Mouse (Mus musculus): ENCODE measurements around the gene Scimp. TPM values are rescaled to one million over a fixed set of nuclear protein-coding genes. Genes with fewer than 3 reads are reported as not detected.

The Scimp gene
- polyA plus RNA-seq, 1 experiment from 2014 or later: 1.9 TPM

DNA sequence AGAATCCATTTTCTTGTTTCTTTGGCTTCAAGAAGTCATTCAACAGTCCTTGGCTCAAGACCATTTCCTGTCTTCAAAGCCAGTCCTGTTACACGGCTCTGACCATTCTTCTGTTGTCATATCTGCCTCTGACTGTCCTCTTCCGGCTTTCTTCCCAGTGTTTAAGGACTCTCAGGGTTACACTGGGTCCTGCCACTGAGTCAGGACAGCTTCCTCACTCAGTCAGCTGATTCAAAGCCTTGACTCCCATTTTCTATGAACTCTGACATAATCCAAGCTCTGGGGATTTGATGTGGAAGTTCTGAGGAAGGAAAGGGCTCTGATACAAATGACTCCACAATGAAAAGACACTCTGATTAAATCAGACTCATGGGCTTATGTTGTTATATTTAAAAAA lies 9.5 kb downstream of the Scimp start:
- no peak for TF ChIP-seq CTCF (IDR thresholded peaks at IDR 0.05; ENCODE audit: low read depth)
- no peaks in the 10 kb centered on the region for H3K4me1 ChIP-seq (replicated peaks; ENCODE audit: control insufficient read depth, insufficient read depth, low read length)
- H3K4me3 ChIP-seq (ENCODE audit: low read depth, low read length): no peak overlapping the region
- no peak overlapping the region for H3K27ac ChIP-seq (ENCODE audit: low read depth, low read length)
- no peaks in the 10 kb centered on the region for H3K27me3 ChIP-seq (replicated peaks; ENCODE audit: control insufficient read depth, insufficient read depth, low read length)
- no peak for ATAC-seq
- 78% methylated on average over 2 of the region's 2 CpGs for WGBS
- no peak overlapping the region for H3K9ac ChIP-seq (ENCODE audit: low read depth, low read length)
- no peaks in the 10 kb centered on the region for H3K36me3 ChIP-seq (ENCODE audit: control insufficient read depth, insufficient read depth)
- no peaks in the 10 kb centered on the region for H3K9me3 ChIP-seq (ENCODE audit: control insufficient read depth)
- no peak overlapping the region for H3K4me2 ChIP-seq (replicated peaks; ENCODE audit: low read depth)

DNA sequence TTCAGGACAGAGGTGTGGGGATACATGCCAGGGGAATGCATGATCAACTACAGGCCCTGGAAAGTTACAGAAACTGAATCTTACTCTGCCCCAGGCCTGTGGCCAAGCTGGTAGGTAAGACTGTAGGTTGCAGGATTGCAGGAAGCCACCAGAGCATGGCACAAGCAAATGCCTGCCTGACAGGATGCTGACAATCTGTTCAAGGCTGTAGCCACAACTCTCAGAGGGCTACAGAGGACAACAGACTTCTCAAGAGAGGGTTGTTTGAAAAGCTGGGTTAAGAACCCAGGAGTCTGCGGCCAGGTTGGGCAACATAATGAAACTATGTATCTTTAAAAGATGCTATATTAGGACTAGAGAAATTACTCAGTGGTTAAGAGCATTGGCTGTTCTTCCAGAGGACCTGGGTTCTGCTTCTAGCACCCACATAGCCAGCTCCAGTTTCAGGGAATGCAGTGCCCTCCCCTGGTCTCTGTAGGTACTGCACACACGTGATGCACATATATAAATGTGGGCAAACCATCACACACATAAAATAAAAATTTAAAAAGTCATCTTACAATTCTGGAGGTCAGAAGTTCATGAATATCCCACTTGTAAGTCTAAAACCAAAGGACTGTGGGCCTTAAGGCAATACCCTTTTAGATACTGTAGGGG lies 10.1 kb downstream of the Scimp start:
- no peak for ATAC-seq
- WGBS: 91% methylated on average over 2 of the region's 2 CpGs

GRCm38 (mm10) chr11:70792409-70792808 lies 20.0 kb downstream of the Scimp start:
- no peaks in the 10 kb centered on the region for H3K36me3 ChIP-seq (ENCODE audit: control insufficient read depth, insufficient read depth)
- no peak overlapping the region for H3K27ac ChIP-seq (ENCODE audit: low read depth, low read length)
- no peaks in the 10 kb centered on the region for H3K4me1 ChIP-seq (replicated peaks; ENCODE audit: control insufficient read depth, insufficient read depth, low read length)
- no peak overlapping the region for H3K9ac ChIP-seq (ENCODE audit: low read depth, low read length)
- no peak overlapping the region for H3K4me2 ChIP-seq (replicated peaks; ENCODE audit: low read depth)
- no peaks in the 10 kb centered on the region for H3K9me3 ChIP-seq (ENCODE audit: control insufficient read depth)
- H3K4me3 ChIP-seq (ENCODE audit: low read depth, low read length): no peak overlapping the region
- no peak for ATAC-seq
- no peaks in the 10 kb centered on the region for H3K27me3 ChIP-seq (replicated peaks; ENCODE audit: control insufficient read depth, insufficient read depth, low read length)
- WGBS: 86% methylated on average over 1 of the region's 1 CpGs
- no peak for TF ChIP-seq CTCF (IDR thresholded peaks at IDR 0.05; ENCODE audit: low read depth)

More for the DNA sequence above, 10.1 kb downstream of the Scimp start:
- 0 out of 2 replicates have a peak, but pooled peaks have one; percentile 18 for TF ChIP-seq CTCF (IDR thresholded peaks at IDR 0.05; ENCODE audit: low read depth)
- Histone ChIP-seq H3K27ac (ENCODE audit: low read depth, low read length) (no peak overlapping the region), H3K4me2 (replicated peaks; ENCODE audit: low read depth) (no peak overlapping the region), H3K9me3 (ENCODE audit: control insufficient read depth) (no peaks in the 10 kb centered on the region), H3K27me3 (replicated peaks; ENCODE audit: control insufficient read depth, insufficient read depth, low read length) (no peaks in the 10 kb centered on the region), H3K9ac (ENCODE audit: low read depth, low read length) (no peak overlapping the region), H3K4me1 (replicated peaks; ENCODE audit: control insufficient read depth, insufficient read depth, low read length) (no peaks in the 10 kb centered on the region), H3K4me3 (ENCODE audit: low read depth, low read length) (no peak overlapping the region), H3K36me3 (ENCODE audit: control insufficient read depth, insufficient read depth) (no peaks in the 10 kb centered on the region)

GRCm38 (mm10) chr11:70791676-70792075 lies 20.7 kb downstream of the Scimp start:
- Histone ChIP-seq H3K36me3 (ENCODE audit: control insufficient read depth, insufficient read depth) (no peaks in the 10 kb centered on the region), H3K4me1 (replicated peaks; ENCODE audit: control insufficient read depth, insufficient read depth, low read length) (no peaks in the 10 kb centered on the region), H3K9me3 (ENCODE audit: control insufficient read depth) (no peaks in the 10 kb centered on the region), H3K4me2 (replicated peaks; ENCODE audit: low read depth) (no peak overlapping the region), H3K27ac (ENCODE audit: low read depth, low read length) (no peak overlapping the region), H3K27me3 (replicated peaks; ENCODE audit: control insufficient read depth, insufficient read depth, low read length) (no peaks in the 10 kb centered on the region), H3K4me3 (ENCODE audit: low read depth, low read length) (no peak overlapping the region), H3K9ac (ENCODE audit: low read depth, low read length) (no peak overlapping the region)
- 85% methylated on average over 5 of the region's 5 CpGs for WGBS
- no peak for TF ChIP-seq CTCF (IDR thresholded peaks at IDR 0.05; ENCODE audit: low read depth)
- ATAC-seq: no peak

DNA sequence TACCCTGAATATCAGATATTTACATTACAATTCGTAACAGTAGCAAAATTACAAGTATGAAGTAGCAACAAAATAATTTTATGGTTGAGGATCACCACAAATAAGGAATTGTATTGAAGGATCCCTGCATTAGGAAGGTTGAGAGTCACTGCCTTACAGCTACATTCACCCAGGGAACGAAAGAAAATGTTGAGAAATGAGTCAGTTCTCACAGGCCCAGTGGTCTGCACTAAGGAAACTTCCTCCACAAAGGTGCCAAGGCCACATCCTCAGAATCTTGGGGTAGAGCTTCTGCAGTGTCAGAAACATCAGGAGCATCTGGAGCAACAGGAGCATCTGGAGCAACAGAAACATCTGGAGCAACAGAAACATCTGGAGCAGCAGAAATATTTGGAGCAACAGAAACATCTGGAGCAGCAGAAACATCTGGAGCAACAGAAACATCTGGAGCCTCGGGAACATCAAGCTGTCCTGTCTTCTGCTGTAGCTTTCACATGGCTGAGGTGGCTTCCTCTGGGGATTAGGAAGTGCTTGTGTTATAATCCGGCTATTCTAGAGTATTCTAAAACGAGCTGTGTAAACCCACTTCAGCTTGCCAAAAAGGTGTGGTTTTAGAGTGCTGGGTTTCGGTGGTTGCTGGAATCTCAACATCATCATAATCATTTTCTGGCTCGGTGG lies 21.4 kb downstream of the Scimp start:
- Histone ChIP-seq H3K9me3 (ENCODE audit: control insufficient read depth) (no peaks in the 10 kb centered on the region), H3K36me3 (ENCODE audit: control insufficient read depth, insufficient read depth) (no peaks in the 10 kb centered on the region), H3K4me3 (ENCODE audit: low read depth, low read length) (no peak overlapping the region), H3K9ac (ENCODE audit: low read depth, low read length) (no peak overlapping the region), H3K4me2 (replicated peaks; ENCODE audit: low read depth) (no peak overlapping the region), H3K27ac (ENCODE audit: low read depth, low read length) (no peak overlapping the region), H3K27me3 (replicated peaks; ENCODE audit: control insufficient read depth, insufficient read depth, low read length) (no peaks in the 10 kb centered on the region), H3K4me1 (replicated peaks; ENCODE audit: control insufficient read depth, insufficient read depth, low read length) (no peaks in the 10 kb centered on the region)
- ATAC-seq: no peak
- WGBS: 60% methylated on average over 7 of the region's 7 CpGs
- no peak for TF ChIP-seq CTCF (IDR thresholded peaks at IDR 0.05; ENCODE audit: low read depth)

- Histone ChIP-seq H3K9ac (ENCODE audit: low read depth, low read length) (no peak overlapping the region), H3K4me1 (replicated peaks; ENCODE audit: control insufficient read depth, insufficient read depth, low read length) (no peaks in the 10 kb centered on the region), H3K4me2 (replicated peaks; ENCODE audit: low read depth) (no peak overlapping the region), H3K27me3 (replicated peaks; ENCODE audit: control insufficient read depth, insufficient read depth, low read length) (no peaks in the 10 kb centered on the region), H3K9me3 (ENCODE audit: control insufficient read depth) (no peaks in the 10 kb centered on the region), H3K4me3 (ENCODE audit: low read depth, low read length) (no peak overlapping the region), H3K27ac (ENCODE audit: low read depth, low read length) (no peak overlapping the region), H3K36me3 (ENCODE audit: control insufficient read depth, insufficient read depth) (no peaks in the 10 kb centered on the region)
- 78% methylated on average over 2 of the region's 2 CpGs for WGBS
- TF ChIP-seq CTCF (IDR thresholded peaks at IDR 0.05; ENCODE audit: low read depth): no peak
- ATAC-seq: no peak
Measured at GRCm38 (mm10) chr11:70790426-70790825, 22.0 kb downstream of the Scimp start.
